In genomic region chr7:72306847-72307246, GRCm38 (mm10) we compare ENCODE assay signal across 8 mouse cellular contexts. TPM values are rescaled to one million over a fixed set of nuclear protein-coding genes. Genes with fewer than 3 reads are reported as not detected.
A peak's percentile ranks its signal among the peaks of the same experiment; 100 is the strongest.
DNase-seq lines count a peak whose midpoint lies in the region; ATAC-seq and TF ChIP-seq lines count a peak whose summit lies in the region.

No protein-coding gene starts in this region.

- peak overlapping the region; percentile 67 for H3K4me3 ChIP-seq in heart, embryonic 10.5 days
- H3K4me3 ChIP-seq in thymus, adult 2 months (ENCODE audit: control insufficient read depth, insufficient read depth, low read length), result peak overlapping the region; percentile 65
- peak overlapping the region; percentile 52 for H3K4me3 ChIP-seq in liver, embryonic 12.5 days
- H3K4me3 ChIP-seq in stomach, postnatal 0 days (ENCODE audit: low read depth, low read length), result peak overlapping the region; percentile 65

- TF ChIP-seq POLR2A in thymus, adult 2 months (IDR thresholded peaks at IDR 0.05; ENCODE audit: control insufficient read depth, extremely low read depth, insufficient read depth, low read length, poor library complexity), result no peak

- 6% methylated on average over 7 of the region's 7 CpGs for WGBS in heart, embryonic 10.5 days
- WGBS in thymus, adult 2 months, result 12% methylated on average over 7 of the region's 7 CpGs
- WGBS in liver, embryonic 12.5 days (ENCODE audit: insufficient replicate concordance), result 13% methylated on average over 7 of the region's 7 CpGs
- WGBS in stomach, postnatal 0 days, result 12% methylated on average over 7 of the region's 7 CpGs

- H3K4me1 ChIP-seq in heart, embryonic 10.5 days, result no peaks in the 10 kb centered on the region
- H3K4me1 ChIP-seq in thymus, adult 2 months (replicated peaks; ENCODE audit: control insufficient read depth, insufficient read depth, low read length), result peaks cover 7% of the 10 kb centered on the region
- H3K4me1 ChIP-seq in liver, embryonic 12.5 days, result no peaks in the 10 kb centered on the region
- H3K4me1 ChIP-seq in stomach, postnatal 0 days (replicated peaks; ENCODE audit: control insufficient read depth, insufficient read depth), result 0 out of 2 replicates have a peak, but pooled peaks cover 3% of the 10 kb centered on the region

- no peak for DNase-seq in heart, embryonic 10.5 days (ENCODE audit: low spot score)
- DNase-seq in heart, adult 9 months (ENCODE audit: low spot score in 2 of 2), result no peak
- no peak for DNase-seq in thymus, adult 2 months
- DNase-seq in thymus, adult 18-20 months, result no peak
- no peak for DNase-seq in stomach, postnatal 0 days (ENCODE audit: low spot score)
- no peak for DNase-seq in right cerebral cortex, postnatal 4 days
- no peak for DNase-seq in left cerebral cortex, adult 11 months (ENCODE audit: low spot score)

- 0 out of 2 replicates have a peak, but pooled peaks have one; percentile 10 for ATAC-seq in liver, embryonic 12.5 days
- peak; percentile 35 for ATAC-seq in stomach, postnatal 0 days (ENCODE audit: low FRiP score, low TSS enrichment)

- H3K27ac ChIP-seq in heart, embryonic 10.5 days, result no peak overlapping the region
- peak overlapping the region; percentile 63 for H3K27ac ChIP-seq in thymus, adult 2 months (ENCODE audit: control insufficient read depth, insufficient read depth, low read length)
- H3K27ac ChIP-seq in liver, embryonic 12.5 days, result no peak overlapping the region
- H3K27ac ChIP-seq in stomach, postnatal 0 days (replicated peaks), result peak overlapping the region; percentile 87

- TF ChIP-seq CTCF in thymus, adult 2 months (IDR thresholded peaks at IDR 0.05; ENCODE audit: borderline replicate concordance, control insufficient read depth, extremely low read depth, insufficient read depth, low read length, poor library complexity), result no peak
- no peak for TF ChIP-seq CTCF in stomach, postnatal 0 days (IDR thresholded peaks at IDR 0.05; ENCODE audit: low read depth)

- peak overlapping the region; percentile 72 for H3K4me2 ChIP-seq in liver, embryonic 12.5 days
- peak overlapping the region; percentile 97 for H3K4me2 ChIP-seq in stomach, postnatal 0 days (replicated peaks; ENCODE audit: low read depth)

- no peaks in the 10 kb centered on the region for H3K36me3 ChIP-seq in heart, embryonic 10.5 days
- no peaks in the 10 kb centered on the region for H3K36me3 ChIP-seq in thymus, adult 2 months (ENCODE audit: control insufficient read depth, insufficient read depth, low read length)
- H3K36me3 ChIP-seq in liver, embryonic 12.5 days, result no peaks in the 10 kb centered on the region
- no peaks in the 10 kb centered on the region for H3K36me3 ChIP-seq in stomach, postnatal 0 days (ENCODE audit: control insufficient read depth, insufficient read depth, low read length)

- H3K9ac ChIP-seq in liver, embryonic 12.5 days, result no peak overlapping the region
- 0 out of 2 replicates have a peak overlapping the region, but pooled peaks have one; percentile 41 for H3K9ac ChIP-seq in stomach, postnatal 0 days (ENCODE audit: low read length)

- no peak for TF ChIP-seq EP300 in stomach, postnatal 0 days (optimal IDR thresholded peaks at IDR 0.05)

- peaks cover 33% of the 10 kb centered on the region; the same call in 1 of the 2 replicates for H3K27me3 ChIP-seq in heart, embryonic 10.5 days (ENCODE audit: insufficient read depth, poor library complexity, severe bottlenecking)
- H3K27me3 ChIP-seq in thymus, adult 2 months (ENCODE audit: control insufficient read depth, insufficient read depth, low read length), result no peaks in the 10 kb centered on the region
- peaks cover 14% of the 10 kb centered on the region for H3K27me3 ChIP-seq in liver, embryonic 12.5 days (replicated peaks)
- no peaks in the 10 kb centered on the region for H3K27me3 ChIP-seq in stomach, postnatal 0 days (ENCODE audit: control insufficient read depth, insufficient read depth, low read length)

- no peaks in the 10 kb centered on the region for H3K9me3 ChIP-seq in heart, embryonic 10.5 days
- H3K9me3 ChIP-seq in liver, embryonic 12.5 days (replicated peaks), result no peaks in the 10 kb centered on the region
- no peaks in the 10 kb centered on the region for H3K9me3 ChIP-seq in stomach, postnatal 0 days (ENCODE audit: control insufficient read depth, low read length)

RNA-seq across cellular contexts. Expression of gene Mctp2, which starts 0.4 kb away (rescaled TPM):
- polyA plus RNA-seq in heart, embryonic 10.5 days (2016; fragmentation: Nextera tagmentation; extraction: Ambion mirVana), result 0.32 and 0.36 TPM in 2 replicates
- 3.7 and 4.1 TPM in 2 replicates for polyA plus RNA-seq in thymus, adult 2 months (2012; rRNA removed)
- polyA plus RNA-seq in liver, embryonic 12.5 days (2016; fragmentation: Nextera tagmentation; extraction: Ambion mirVana), result 0.19 and 0.29 TPM in 2 replicates
- polyA plus RNA-seq in stomach, postnatal 0 days (2015; fragmentation: Nextera tagmentation; extraction: Ambion mirVana), result 1.4 and 1.7 TPM in 2 replicates

Comparison
In these comparisons a context has a peak if more than half of its experiments do, and no peak if none do; other contexts are left out.
1. H3K27ac ChIP-seq: peak in thymus, adult 2 months (single experiment) and stomach, postnatal 0 days (single experiment); none in heart, embryonic 10.5 days (single experiment) and liver, embryonic 12.5 days (single experiment).
2. Peak in every context shown above with its lines, with median percentiles within 50 percentile points of each other: H3K4me3 ChIP-seq.